Mouse (Mus musculus) forebrain, embryonic 11.5 days (tissue): ENCODE data around the gene Gm3164. TPM values are rescaled to one million over a fixed set of nuclear protein-coding genes. Genes with fewer than 3 reads are reported as not detected.
"Not testable (repeated sequence)": the region's sequence is repeated elsewhere in the genome, so short reads cannot be mapped to it uniquely, and the experiment has no call there.

Experiments
- ATAC-seq: fragments of 200-750 bp; cut with Nextera tagmentation; replicated peaks from 2 replicates; pipeline ENCODE4 v1.8.0; 2017; ENCODE audit warnings: moderate TSS enrichment; ENCODE audit not compliant: low FRiP score
- DNase-seq: peaks from one replicate; pipeline ENCODE4 v3.0.0-alpha.2; 2017; ENCODE audit warnings: low spot score
- H3K27ac ChIP-seq: fragments of 300-500 bp; sonication (generic); 2 replicates; pipeline ENCODE4 v1.5.1; 2014; ENCODE audit warnings: low read depth, low read length
- H3K27me3 ChIP-seq: fragments of 300-500 bp; sonication (generic); 2 replicates; pipeline ENCODE4 v1.6.1; 2014; ENCODE audit warnings: mild to moderate bottlenecking, low read length, mixed read lengths; ENCODE audit not compliant: control insufficient read depth, insufficient read depth
- H3K36me3 ChIP-seq: fragments of 300-500 bp; sonication (generic); 2 replicates; pipeline ENCODE4 v1.6.1; 2014; ENCODE audit warnings: mild to moderate bottlenecking, low read length, moderate library complexity, mixed read lengths; ENCODE audit not compliant: control insufficient read depth, insufficient read depth
- H3K4me1 ChIP-seq: fragments of 300-500 bp; sonication (generic); replicated peaks from 2 replicates; pipeline ENCODE4 v1.6.1; 2014; ENCODE audit warnings: low read length, mixed read lengths; ENCODE audit not compliant: control insufficient read depth, insufficient read depth
- H3K4me2 ChIP-seq: fragments of 300-500 bp; sonication (generic); 2 replicates; pipeline ENCODE4 v1.6.1; 2014; ENCODE audit warnings: low read depth, mild to moderate bottlenecking, low read length, moderate library complexity, mixed read lengths; ENCODE audit not compliant: severe bottlenecking
- H3K4me3 ChIP-seq: fragments of 300-500 bp; sonication (generic); 2 replicates; pipeline ENCODE4 v1.5.1; 2014; ENCODE audit warnings: low read depth, low read length
- H3K9ac ChIP-seq: fragments of 300-500 bp; sonication (generic); 2 replicates; pipeline ENCODE4 v1.6.1; 2014; ENCODE audit warnings: low read length
- H3K9me3 ChIP-seq: fragments of 300-500 bp; sonication (generic); 2 replicates; pipeline ENCODE4 v1.6.1; 2016; ENCODE audit warnings: low read length, mixed read lengths; ENCODE audit not compliant: control insufficient read depth
- WGBS: fragments of 180-500 bp; shearing (Covaris S2); extraction: QIAGEN DNeasy Blood & Tissue Kit; methylation state at CpG from one replicate; pipeline ENCODE4 v1.1.7; 2014; 5-methylcytosine and 5-hydroxymethylcytosine counted together
- polyA plus RNA-seq: library from polyadenylated mRNA; unstranded; fragments of >200 nt; fragmentation: Nextera tagmentation; extraction: Ambion mirVana; gene quantifications from 2 replicates; pipeline ENCODE4 v1.2.1, GENCODE M21; 2014

The Gm3164 gene
- polyA plus RNA-seq, 1 experiment from 2014 or later, result 0.41 TPM

DNA sequence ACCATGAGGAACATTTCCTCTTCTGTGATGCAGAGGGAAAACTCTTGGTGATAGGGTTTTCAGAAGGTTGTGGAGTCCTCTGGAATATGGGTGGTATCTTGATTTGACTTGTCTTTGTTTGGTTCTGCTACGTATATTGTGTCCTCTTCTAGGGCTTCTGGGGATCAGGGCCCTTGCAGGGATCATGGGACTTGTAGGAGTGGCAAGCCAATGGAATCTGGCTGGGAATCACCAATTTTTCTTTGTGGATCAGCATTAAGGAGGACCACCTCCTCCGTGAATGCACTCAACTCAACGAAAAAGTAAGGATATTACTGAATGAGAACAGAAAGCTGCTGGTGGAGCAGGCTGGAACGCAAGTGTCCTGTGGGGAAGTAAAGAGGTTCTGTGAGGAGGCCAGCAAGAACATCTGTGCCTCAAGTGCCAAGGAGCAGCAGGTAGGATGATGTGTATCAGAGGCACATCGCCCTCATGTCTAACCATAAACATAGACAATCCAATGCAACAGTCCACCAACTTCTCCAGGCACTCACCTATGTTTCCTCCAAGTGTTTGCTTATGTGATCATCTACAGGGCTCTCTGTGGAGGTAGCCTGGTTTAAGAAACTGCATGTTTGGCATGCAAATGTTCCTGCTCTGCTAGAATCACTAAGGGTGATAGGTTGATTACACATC, 15.0 kb upstream of the Gm3164 start:
- H3K4me1 ChIP-seq, H3K4me2 ChIP-seq, H3K27ac ChIP-seq, H3K9ac ChIP-seq, H3K27me3 ChIP-seq, ATAC-seq, H3K4me3 ChIP-seq, H3K36me3 ChIP-seq, DNase-seq, H3K9me3 ChIP-seq: not testable (repeated sequence)
- 95% methylated on average over 5 of the region's 5 CpGs for WGBS

- H3K4me2 ChIP-seq, H3K4me1 ChIP-seq, H3K36me3 ChIP-seq, H3K27ac ChIP-seq, H3K27me3 ChIP-seq, H3K9me3 ChIP-seq, DNase-seq, H3K4me3 ChIP-seq, ATAC-seq, H3K9ac ChIP-seq: not testable (repeated sequence)
- 84% methylated on average over 5 of the region's 5 CpGs for WGBS
These were observed 14.0 kb upstream of the Gm3164 start for GRCm38 (mm10) chr14:4401245-4401644.

- not testable (repeated sequence) for DNase-seq, H3K9me3 ChIP-seq, H3K4me3 ChIP-seq, H3K4me1 ChIP-seq, H3K27ac ChIP-seq, H3K27me3 ChIP-seq, H3K9ac ChIP-seq, H3K4me2 ChIP-seq, ATAC-seq, H3K36me3 ChIP-seq
These were observed 11.4 kb upstream of the Gm3164 start for GRCm38 (mm10) chr14:4403840-4404239.

GRCm38 (mm10) chr14:4409939-4410338, 5.3 kb upstream of the Gm3164 start:
- H3K36me3 ChIP-seq, DNase-seq, ATAC-seq, H3K9ac ChIP-seq, H3K9me3 ChIP-seq, H3K4me3 ChIP-seq, H3K27ac ChIP-seq, H3K4me2 ChIP-seq, H3K27me3 ChIP-seq, H3K4me1 ChIP-seq: not testable (repeated sequence)
- 67% methylated on average over 1 of the region's 1 CpGs for WGBS

- H3K27me3 ChIP-seq, H3K4me1 ChIP-seq, ATAC-seq, H3K36me3 ChIP-seq, H3K27ac ChIP-seq, H3K9me3 ChIP-seq, H3K4me2 ChIP-seq, H3K9ac ChIP-seq, DNase-seq, H3K4me3 ChIP-seq: not testable (repeated sequence)
These were observed 15.4 kb downstream of the Gm3164 start, which contains the start of gene Gm3173 for GRCm38 (mm10) chr14:4430692-4431091. Gene Gm3173, plus strand, starts transcription at chr14:4430992.

DNA sequence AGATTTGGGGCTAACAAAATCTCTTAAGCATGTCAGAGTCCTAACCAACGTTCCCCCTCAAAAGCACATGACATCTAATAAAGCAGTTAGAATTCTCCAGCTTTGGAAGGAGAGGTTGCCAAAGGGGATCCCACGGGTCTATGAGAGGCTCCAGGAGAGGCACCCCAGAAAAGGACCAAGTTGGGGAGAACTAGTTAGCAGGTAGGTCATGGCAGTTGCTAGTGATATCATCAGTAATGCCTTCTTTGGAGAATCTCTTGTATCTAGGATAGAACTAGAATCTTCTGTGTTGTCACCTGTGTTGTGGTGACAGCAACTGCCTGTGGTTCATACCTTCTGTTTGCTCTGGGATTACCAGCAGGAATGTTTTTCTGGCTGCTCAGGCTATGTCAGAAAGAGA, 66.2 kb downstream of the Gm3164 start, which contains the start of gene Gm3182:
Gene Gm3182 (plus strand): TSS at position 301 of the 400 bp plus-strand sequence.
- DNase-seq, H3K36me3 ChIP-seq, H3K4me3 ChIP-seq, H3K4me1 ChIP-seq, H3K27ac ChIP-seq, ATAC-seq, H3K27me3 ChIP-seq, H3K9ac ChIP-seq, H3K9me3 ChIP-seq, H3K4me2 ChIP-seq: not testable (repeated sequence)
- WGBS, result no CpG with 5 or more reads among the region's 2 CpGs

Other genes starting within 250 kb of the Gm3164 start
- gene Gm2974, start 232.9 kb upstream of the Gm3164 start, polyA plus RNA-seq, result 0.79 and 1.9 TPM in 2 replicates
- gene Gm3138, start 165.8 kb upstream of the Gm3164 start, polyA plus RNA-seq, result not detected in 2 replicates
- not detected in 2 replicates for gene Gm3149, start 98.2 kb upstream of the Gm3164 start, polyA plus RNA-seq
- gene 2610042L04Rik, start 80.7 kb upstream of the Gm3164 start, polyA plus RNA-seq, result 0.63 and 0.75 TPM in 2 replicates
- gene Gm3159, start 17.9 kb upstream of the Gm3164 start, polyA plus RNA-seq, result not detected in 2 replicates
- gene Gm3173, start 15.5 kb downstream of the Gm3164 start, polyA plus RNA-seq, result not detected in 2 replicates
- not detected in 2 replicates for gene Gm3182, start 66.3 kb downstream of the Gm3164 start, polyA plus RNA-seq
- not detected in 2 replicates for gene Gm3047, start 140.0 kb downstream of the Gm3164 start, polyA plus RNA-seq
- not detected in 2 replicates for gene Gm8159, start 216.9 kb downstream of the Gm3164 start, polyA plus RNA-seq
- not detected in 2 replicates for gene Gm3239, start 248.7 kb downstream of the Gm3164 start, polyA plus RNA-seq